ENCODE assay signal across 27 mouse cellular contexts in the genomic region with DNA sequence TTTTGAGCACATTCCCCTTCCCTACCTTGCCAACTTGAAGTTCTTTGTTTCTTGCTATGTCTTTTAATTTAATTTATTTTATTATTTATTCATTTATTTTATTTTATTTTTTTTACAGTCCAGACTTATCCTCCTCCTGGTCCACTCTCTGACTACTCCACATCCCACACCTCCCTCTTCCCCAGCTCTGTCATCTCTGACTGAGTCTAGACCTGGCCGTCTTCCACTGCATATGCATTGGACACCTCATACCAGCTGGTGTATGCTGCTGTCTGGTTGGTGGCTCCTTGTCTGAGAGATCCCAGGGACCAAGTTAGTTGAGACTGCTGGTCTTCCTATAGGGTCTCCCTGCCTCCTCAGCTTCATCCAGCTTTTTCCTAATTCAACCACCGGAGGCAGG.
"Had no signal": no experiment of that assay in that cellular context is flagged by ENCODE, and none has a peak within 500 bp of the region (broad histone marks: within the 10 kb centered on the region; RNA-seq: fewer than 3 reads in every experiment).

No protein-coding gene starts in this region.

- H3K4me3 ChIP-seq: embryonic facial prominence, embryonic 10.5 days; embryonic facial prominence, embryonic 12.5 days; embryonic facial prominence, embryonic 13.5 days; embryonic facial prominence, embryonic 15.5 days; erythroblast, embryonic 14.5 days; forebrain, embryonic 10.5 days; forebrain, embryonic 12.5 days; forebrain, embryonic 15.5 days; gastrocnemius, adult 2 months; heart, adult 2 months had no signal

- H3K4me2 ChIP-seq: embryonic facial prominence, embryonic 12.5 days; embryonic facial prominence, embryonic 13.5 days; embryonic facial prominence, embryonic 15.5 days; forebrain, embryonic 12.5 days; forebrain, embryonic 15.5 days had no signal

- H3K9ac ChIP-seq: embryonic facial prominence, embryonic 12.5 days; embryonic facial prominence, embryonic 13.5 days; embryonic facial prominence, embryonic 15.5 days; forebrain, embryonic 12.5 days; forebrain, embryonic 15.5 days; forebrain, postnatal 0 days had no signal

- H3K27me3 ChIP-seq: embryonic facial prominence, embryonic 12.5 days; embryonic facial prominence, embryonic 13.5 days; embryonic facial prominence, embryonic 15.5 days; forebrain, embryonic 12.5 days; forebrain, embryonic 15.5 days had no signal

- DNase-seq: cerebellum, adult 2 months; cerebellum, adult 8-10 months; cerebellum, adult 9-10 months; cerebellum, adult 9-11 months; cerebellum, postnatal 10 days; cerebellum, postnatal 14 days; cerebellum, postnatal 36 days; embryo, embryonic 11 days; forebrain, postnatal 0 days; gastrocnemius, adult 2 months; gastrocnemius, postnatal 10 days; gastrocnemius, postnatal 14 days; gastrocnemius, postnatal 25 days; gastrocnemius, postnatal 36 days; heart, adult 11 months; heart, adult 18-20 months; heart, adult 2 months had no signal

- H3K36me3 ChIP-seq: embryonic facial prominence, embryonic 10.5 days; embryonic facial prominence, embryonic 12.5 days; embryonic facial prominence, embryonic 13.5 days; embryonic facial prominence, embryonic 15.5 days; forebrain, embryonic 10.5 days; forebrain, embryonic 12.5 days; forebrain, embryonic 15.5 days had no signal

- ATAC-seq: forebrain, embryonic 14.5 days; forebrain, embryonic 15.5 days; forebrain, embryonic 16.5 days; forebrain, postnatal 0 days had no signal

- H3K27ac ChIP-seq: embryonic facial prominence, embryonic 10.5 days; embryonic facial prominence, embryonic 12.5 days; embryonic facial prominence, embryonic 13.5 days; embryonic facial prominence, embryonic 15.5 days; forebrain, embryonic 10.5 days; forebrain, embryonic 12.5 days; forebrain, embryonic 15.5 days; gastrocnemius, adult 2 months; heart, adult 2 months had no signal

- H3K9me3 ChIP-seq: embryonic facial prominence, embryonic 10.5 days; embryonic facial prominence, embryonic 12.5 days; embryonic facial prominence, embryonic 13.5 days; embryonic facial prominence, embryonic 15.5 days; forebrain, embryonic 10.5 days; forebrain, embryonic 12.5 days; forebrain, embryonic 15.5 days had no signal

- H3K4me1 ChIP-seq: embryonic facial prominence, embryonic 10.5 days; embryonic facial prominence, embryonic 12.5 days; embryonic facial prominence, embryonic 13.5 days; embryonic facial prominence, embryonic 15.5 days; forebrain, embryonic 10.5 days; forebrain, embryonic 12.5 days; forebrain, embryonic 15.5 days had no signal
